Mouse (Mus musculus): ENCODE measurements around the gene Erg28. TPM values are rescaled to one million over a fixed set of nuclear protein-coding genes. Genes with fewer than 3 reads are reported as not detected.

Gene Erg28
- polyA plus RNA-seq (2015; fragmentation: Nextera tagmentation; extraction: Ambion mirVana): 98.1 and 102 TPM in 2 replicates

DNA sequence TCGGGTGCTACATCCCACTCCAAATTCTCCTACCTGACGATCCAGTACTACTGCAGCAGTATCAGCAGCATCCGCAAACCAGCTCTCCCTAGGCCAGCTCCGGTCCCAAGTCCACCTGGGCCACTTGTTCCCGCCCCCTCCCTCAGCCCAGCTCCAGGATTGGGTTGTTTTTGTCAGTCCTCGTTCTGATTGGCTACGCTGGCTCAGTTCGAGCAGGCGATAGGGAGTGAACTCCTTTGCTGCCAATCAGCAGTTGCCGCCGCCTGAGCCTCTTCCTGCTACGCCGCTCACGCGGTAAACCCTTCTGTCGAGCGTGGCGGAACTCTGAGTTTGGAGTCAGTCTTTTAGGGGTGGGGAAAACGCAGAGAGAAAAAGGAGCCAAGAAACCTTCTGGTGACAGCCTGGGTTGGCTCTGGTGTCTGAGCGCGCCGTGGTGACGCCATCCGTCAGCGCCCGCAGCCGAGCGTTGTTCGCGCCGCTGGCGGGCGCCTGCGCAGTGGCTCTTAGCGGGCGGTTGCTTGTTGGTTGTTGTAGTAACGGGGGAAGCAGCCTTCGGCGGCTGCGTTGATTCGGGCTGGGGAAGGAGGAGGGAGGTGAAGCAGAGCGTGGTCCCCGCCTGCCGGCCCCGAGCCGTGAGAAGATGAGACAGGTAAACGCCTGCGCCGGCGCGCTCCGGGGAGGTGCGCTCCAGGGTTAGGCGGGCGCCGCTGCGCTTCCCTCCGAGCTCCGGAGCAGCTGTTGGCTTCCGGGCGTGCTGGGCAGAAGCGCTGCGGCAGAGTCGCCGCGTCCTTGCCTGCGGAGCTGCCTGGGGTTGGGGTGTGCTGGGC is at the start of gene Erg28, which contains the start of gene Ttll5:
TSS of gene Erg28 (minus strand) at position 113 of the 827 bp plus-strand sequence.
TSS of gene Ttll5 (plus strand) at position 222 of the 827 bp plus-strand sequence.
- peak within 1 kb of the TSS; percentile 62 for H3K9ac ChIP-seq (ENCODE audit: low read length)
- WGBS: under 1% methylated on average over 66 of the region's 67 CpGs

DNA sequence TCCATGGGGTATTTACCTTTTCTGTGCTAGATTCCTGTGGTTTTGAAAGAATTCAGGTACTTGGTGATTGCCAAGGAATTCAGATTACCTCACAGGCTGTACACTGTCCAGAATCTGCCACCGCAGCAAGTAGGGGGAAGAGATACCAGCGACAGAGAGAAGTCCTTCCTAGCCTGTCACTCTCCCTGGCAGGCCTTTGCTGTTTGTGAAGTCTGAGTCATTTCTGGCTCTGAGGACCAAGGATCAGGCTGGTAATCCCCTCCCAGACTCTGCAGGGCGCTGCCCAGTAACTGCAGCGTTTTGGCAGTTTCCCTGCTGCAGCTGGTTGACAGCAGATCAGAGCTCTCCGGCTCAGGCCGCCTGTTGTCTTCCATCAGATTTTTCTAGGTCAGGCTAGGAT is 45.1 kb upstream of the Erg28 start:
- H3K27me3 ChIP-seq (ENCODE audit: control insufficient read depth, insufficient read depth, low read length): no peaks in the 10 kb centered on the region
- TF ChIP-seq CTCF (IDR thresholded peaks at IDR 0.05; ENCODE audit: low read depth): peak; percentile 20; the same call in 1 of the 2 replicates
- no peak for TF ChIP-seq EP300 (optimal IDR thresholded peaks at IDR 0.05)
- peak; percentile 72; the same call in 1 of the 2 replicates for ATAC-seq (ENCODE audit: low FRiP score, low TSS enrichment)
- H3K4me2 ChIP-seq (replicated peaks; ENCODE audit: low read depth): no peak overlapping the region
- H3K27ac ChIP-seq (replicated peaks): no peak overlapping the region
- H3K9me3 ChIP-seq (ENCODE audit: control insufficient read depth, low read length): no peaks in the 10 kb centered on the region
- no peaks in the 10 kb centered on the region; the same call in none of the 2 replicates for H3K4me1 ChIP-seq (replicated peaks; ENCODE audit: control insufficient read depth, insufficient read depth)
- H3K4me3 ChIP-seq (ENCODE audit: low read depth, low read length): no peak overlapping the region
- H3K9ac ChIP-seq (ENCODE audit: low read length): no peak overlapping the region
- WGBS: 30% methylated on average over 6 of the region's 6 CpGs
- DNase-seq (ENCODE audit: low spot score): peak; percentile 39
- H3K36me3 ChIP-seq (ENCODE audit: control insufficient read depth, insufficient read depth, low read length): no peaks in the 10 kb centered on the region

More for the DNA sequence above, at the start of gene Erg28, which contains the start of gene Ttll5:
- peak; percentile 96 for DNase-seq (ENCODE audit: low spot score)
- Histone ChIP-seq H3K4me2 (replicated peaks; ENCODE audit: low read depth) (peak within 1 kb of the TSS; percentile 73), H3K27me3 (ENCODE audit: control insufficient read depth, insufficient read depth, low read length) (no peaks in the 10 kb centered on the region), H3K4me1 (replicated peaks; ENCODE audit: control insufficient read depth, insufficient read depth) (0 out of 2 replicates have a peak, but pooled peaks cover 6% of the 10 kb centered on the region), H3K9me3 (ENCODE audit: control insufficient read depth, low read length) (no peaks in the 10 kb centered on the region), H3K4me3 (ENCODE audit: low read depth, low read length) (peak within 1 kb of the TSS; percentile 72), H3K36me3 (ENCODE audit: control insufficient read depth, insufficient read depth, low read length) (no peaks in the 10 kb centered on the region), H3K27ac (replicated peaks) (peak within 1 kb of the TSS; percentile 96)
- TF ChIP-seq CTCF (IDR thresholded peaks at IDR 0.05; ENCODE audit: low read depth) (no peak), EP300 (optimal IDR thresholded peaks at IDR 0.05) (no peak)
- ATAC-seq (ENCODE audit: low FRiP score, low TSS enrichment): peak; percentile 99

DNA sequence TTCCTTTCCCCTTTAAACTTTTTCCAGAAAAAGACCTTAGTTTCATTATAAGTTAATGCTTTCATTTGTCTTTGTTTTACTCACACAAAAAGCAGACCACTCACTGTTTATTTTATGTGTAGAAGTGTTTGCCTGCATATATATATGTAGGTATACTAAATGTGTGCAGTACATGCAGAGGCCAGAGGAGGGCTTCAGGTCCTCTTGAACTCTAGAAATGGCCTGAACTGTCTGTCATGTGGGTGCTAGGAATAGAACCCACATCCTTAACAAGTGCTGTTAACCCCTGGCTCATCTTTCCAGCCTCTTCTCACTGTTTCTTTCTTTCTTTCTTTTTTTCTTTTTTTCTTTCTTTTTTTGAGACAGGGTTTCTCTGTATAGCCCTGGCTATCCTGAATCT is 42.8 kb upstream of the Erg28 start:
- TF ChIP-seq CTCF (IDR thresholded peaks at IDR 0.05; ENCODE audit: low read depth) (peak; percentile 51), EP300 (optimal IDR thresholded peaks at IDR 0.05) (no peak)
- no peaks in the 10 kb centered on the region for H3K36me3 ChIP-seq (ENCODE audit: control insufficient read depth, insufficient read depth, low read length)
- H3K9ac ChIP-seq (ENCODE audit: low read length): no peak overlapping the region
- H3K4me2 ChIP-seq (replicated peaks; ENCODE audit: low read depth): no peak overlapping the region
- H3K4me1 ChIP-seq (replicated peaks; ENCODE audit: control insufficient read depth, insufficient read depth): no peaks in the 10 kb centered on the region; the same call in none of the 2 replicates
- H3K4me3 ChIP-seq (ENCODE audit: low read depth, low read length): no peak overlapping the region
- no peaks in the 10 kb centered on the region for H3K27me3 ChIP-seq (ENCODE audit: control insufficient read depth, insufficient read depth, low read length)
- no peaks in the 10 kb centered on the region for H3K9me3 ChIP-seq (ENCODE audit: control insufficient read depth, low read length)
- DNase-seq (ENCODE audit: low spot score) (no peak), ATAC-seq (ENCODE audit: low FRiP score, low TSS enrichment) (no peak)
- no peak overlapping the region for H3K27ac ChIP-seq (replicated peaks)

DNA sequence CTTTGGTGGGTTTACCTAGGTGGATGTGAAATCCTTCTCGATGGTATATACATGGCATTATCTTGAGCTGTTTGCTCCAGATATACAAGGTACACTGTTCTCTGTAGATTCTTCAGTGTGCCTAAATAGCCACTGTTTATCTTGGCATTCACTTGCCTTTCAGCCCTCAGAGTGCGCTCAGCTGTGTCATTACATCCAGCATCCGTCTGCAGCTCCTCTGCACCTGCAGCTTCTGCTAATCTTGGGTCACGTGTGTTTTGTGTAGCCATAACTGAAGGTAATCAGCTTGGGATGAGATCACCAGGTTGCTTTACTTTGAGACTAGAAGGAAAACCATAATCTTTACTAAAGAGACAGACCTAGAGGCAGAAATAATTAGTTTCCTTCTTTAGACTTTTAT is 42.3 kb upstream of the Erg28 start:
- Histone ChIP-seq H3K27me3 (ENCODE audit: control insufficient read depth, insufficient read depth, low read length) (no peaks in the 10 kb centered on the region), H3K4me3 (ENCODE audit: low read depth, low read length) (no peak overlapping the region), H3K9ac (ENCODE audit: low read length) (no peak overlapping the region), H3K36me3 (ENCODE audit: control insufficient read depth, insufficient read depth, low read length) (no peaks in the 10 kb centered on the region), H3K27ac (replicated peaks) (no peak overlapping the region), H3K9me3 (ENCODE audit: control insufficient read depth, low read length) (no peaks in the 10 kb centered on the region), H3K4me2 (replicated peaks; ENCODE audit: low read depth) (no peak overlapping the region), H3K4me1 (replicated peaks; ENCODE audit: control insufficient read depth, insufficient read depth) (no peaks in the 10 kb centered on the region; the same call in none of the 2 replicates)
- DNase-seq (ENCODE audit: low spot score) (peak; percentile 64), ATAC-seq (ENCODE audit: low FRiP score, low TSS enrichment) (peak; percentile 93)
- WGBS: 53% methylated on average over 4 of the region's 4 CpGs
- TF ChIP-seq CTCF (IDR thresholded peaks at IDR 0.05; ENCODE audit: low read depth): no peak
- TF ChIP-seq EP300 (optimal IDR thresholded peaks at IDR 0.05): no peak

DNA sequence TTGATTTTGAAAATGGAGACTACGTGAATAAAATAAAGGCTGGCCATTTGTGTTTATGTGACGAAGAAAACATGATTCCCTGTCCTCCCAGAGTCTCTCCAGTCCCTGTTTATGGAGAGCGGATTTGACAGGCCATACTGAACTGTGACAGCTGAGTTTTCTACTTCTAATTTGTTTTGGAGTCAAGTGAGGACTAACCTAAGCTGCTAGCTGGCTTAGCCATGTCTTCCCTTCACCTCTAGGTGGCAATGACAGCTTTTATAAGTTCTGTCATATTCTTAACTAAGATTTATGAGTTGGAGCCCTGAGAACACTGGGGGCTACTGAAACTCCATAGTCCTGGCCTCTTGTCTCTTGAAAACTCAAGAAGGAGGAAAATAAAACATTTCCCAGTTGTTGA is 41.2 kb upstream of the Erg28 start:
- TF ChIP-seq EP300 (optimal IDR thresholded peaks at IDR 0.05) (no peak), CTCF (IDR thresholded peaks at IDR 0.05; ENCODE audit: low read depth) (peak; percentile 73)
- DNase-seq (ENCODE audit: low spot score): no peak
- H3K27ac ChIP-seq (replicated peaks): no peak overlapping the region

DNA sequence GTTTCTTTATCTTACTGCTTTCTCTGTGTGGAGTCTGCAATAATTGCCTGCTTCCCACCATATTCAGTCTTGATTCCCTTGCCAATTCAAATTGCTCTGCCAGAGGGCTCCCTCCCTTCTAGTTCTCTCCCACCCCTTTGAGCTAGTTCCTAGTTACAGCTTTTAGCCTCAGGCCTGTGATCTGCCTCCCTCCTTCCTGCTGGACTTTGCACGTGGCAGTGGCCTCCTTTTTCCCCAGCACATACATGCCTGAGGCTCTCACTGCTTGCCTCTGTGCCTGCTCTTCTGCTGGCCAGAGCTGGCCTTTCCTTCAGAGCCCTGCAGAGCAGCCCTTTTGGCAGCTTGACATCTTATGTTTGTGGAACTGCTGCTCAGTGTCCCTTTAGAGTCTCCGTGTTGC is 38.2 kb upstream of the Erg28 start:
- H3K4me1 ChIP-seq (replicated peaks; ENCODE audit: control insufficient read depth, insufficient read depth): no peaks in the 10 kb centered on the region
- no peaks in the 10 kb centered on the region for H3K36me3 ChIP-seq (ENCODE audit: control insufficient read depth, insufficient read depth, low read length)
- no peaks in the 10 kb centered on the region for H3K9me3 ChIP-seq (ENCODE audit: control insufficient read depth, low read length)
- DNase-seq (ENCODE audit: low spot score): no peak
- TF ChIP-seq CTCF (IDR thresholded peaks at IDR 0.05; ENCODE audit: low read depth): no peak
- no peak for TF ChIP-seq EP300 (optimal IDR thresholded peaks at IDR 0.05)
- H3K27me3 ChIP-seq (ENCODE audit: control insufficient read depth, insufficient read depth, low read length): no peaks in the 10 kb centered on the region
- no peak overlapping the region for H3K4me3 ChIP-seq (ENCODE audit: low read depth, low read length)
- H3K9ac ChIP-seq (ENCODE audit: low read length): no peak overlapping the region
- no peak overlapping the region for H3K27ac ChIP-seq (replicated peaks)
- no peak for ATAC-seq (ENCODE audit: low FRiP score, low TSS enrichment)
- no peak overlapping the region for H3K4me2 ChIP-seq (replicated peaks; ENCODE audit: low read depth)
- WGBS: 25% methylated on average over 2 of the region's 2 CpGs

More for the DNA sequence above, 41.2 kb upstream of the Erg28 start:
- no peaks in the 10 kb centered on the region for H3K27me3 ChIP-seq (ENCODE audit: control insufficient read depth, insufficient read depth, low read length)
- no peak overlapping the region for H3K4me3 ChIP-seq (ENCODE audit: low read depth, low read length)
- no peaks in the 10 kb centered on the region for H3K9me3 ChIP-seq (ENCODE audit: control insufficient read depth, low read length)
- no peak for ATAC-seq (ENCODE audit: low FRiP score, low TSS enrichment)
- H3K4me1 ChIP-seq (replicated peaks; ENCODE audit: control insufficient read depth, insufficient read depth): no peaks in the 10 kb centered on the region; the same call in none of the 2 replicates
- no peak overlapping the region for H3K4me2 ChIP-seq (replicated peaks; ENCODE audit: low read depth)
- no peaks in the 10 kb centered on the region for H3K36me3 ChIP-seq (ENCODE audit: control insufficient read depth, insufficient read depth, low read length)
- 71% methylated on average over 3 of the region's 3 CpGs for WGBS
- H3K9ac ChIP-seq (ENCODE audit: low read length): no peak overlapping the region
